Mouse (Mus musculus): ENCODE results near the gene Armc7. TPM values are rescaled to one million over a fixed set of nuclear protein-coding genes. Genes with fewer than 3 reads are reported as not detected.
"Not testable (repeated sequence)": the region's sequence is repeated elsewhere in the genome, so short reads cannot be mapped to it uniquely, and the experiment has no call there.

The Armc7 gene
- total RNA-seq, 2 experiments from 2014 or later, result 10.4 to 10.9 TPM

DNA sequence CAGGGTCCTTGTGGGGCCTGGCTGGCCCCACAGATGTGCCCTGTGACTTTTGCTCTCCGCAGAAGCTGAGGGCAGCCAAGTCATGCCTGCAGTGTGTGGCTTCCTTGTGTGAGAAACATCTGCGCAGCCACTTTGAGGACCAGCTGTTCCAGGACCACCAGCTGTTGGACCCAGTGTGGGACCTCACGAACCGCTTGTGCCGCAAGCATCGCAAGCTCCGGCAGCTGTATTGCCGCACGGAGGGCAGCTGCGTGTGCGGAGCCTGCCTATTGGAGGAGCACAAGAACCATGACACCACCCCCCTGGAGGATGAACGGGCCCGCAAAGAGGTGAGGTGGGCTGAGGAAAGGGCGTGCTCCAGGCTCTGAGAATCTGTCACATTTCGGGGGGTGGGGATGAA, 34.0 kb upstream of the Armc7 start:
- no peak overlapping the region for H3K27ac ChIP-seq
- no peak for TF ChIP-seq CTCF (conservative IDR thresholded peaks at IDR 0.05)
- H3K4me3 ChIP-seq, result no peak overlapping the region
- DNase-seq (ENCODE audit: low spot score in 2 of 2), result no peak

DNA sequence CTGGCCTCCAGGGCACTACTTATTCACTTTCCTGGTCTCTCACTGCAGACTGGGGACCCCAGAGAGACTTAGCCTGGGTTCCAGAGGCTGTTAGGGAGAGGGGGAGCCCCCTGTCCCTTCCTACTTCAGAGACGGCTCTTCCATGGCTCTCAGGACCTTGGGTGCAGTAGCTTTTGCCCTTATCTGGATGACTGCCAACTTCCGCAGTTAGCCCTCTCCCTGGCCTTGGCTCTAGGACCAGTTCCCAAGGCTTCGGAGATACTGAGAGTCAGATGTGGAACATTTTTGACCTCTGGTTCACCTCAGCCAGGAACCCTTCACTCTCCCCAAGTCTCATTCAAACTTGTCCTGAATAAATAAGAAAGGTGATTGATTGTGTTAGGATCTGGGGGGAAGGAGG, 28.6 kb upstream of the Armc7 start:
- no peak for DNase-seq (ENCODE audit: low spot score in 2 of 2)
- TF ChIP-seq CTCF (conservative IDR thresholded peaks at IDR 0.05), result no peak
- H3K27ac ChIP-seq, result no peak overlapping the region
- no peak overlapping the region for H3K4me3 ChIP-seq

DNA sequence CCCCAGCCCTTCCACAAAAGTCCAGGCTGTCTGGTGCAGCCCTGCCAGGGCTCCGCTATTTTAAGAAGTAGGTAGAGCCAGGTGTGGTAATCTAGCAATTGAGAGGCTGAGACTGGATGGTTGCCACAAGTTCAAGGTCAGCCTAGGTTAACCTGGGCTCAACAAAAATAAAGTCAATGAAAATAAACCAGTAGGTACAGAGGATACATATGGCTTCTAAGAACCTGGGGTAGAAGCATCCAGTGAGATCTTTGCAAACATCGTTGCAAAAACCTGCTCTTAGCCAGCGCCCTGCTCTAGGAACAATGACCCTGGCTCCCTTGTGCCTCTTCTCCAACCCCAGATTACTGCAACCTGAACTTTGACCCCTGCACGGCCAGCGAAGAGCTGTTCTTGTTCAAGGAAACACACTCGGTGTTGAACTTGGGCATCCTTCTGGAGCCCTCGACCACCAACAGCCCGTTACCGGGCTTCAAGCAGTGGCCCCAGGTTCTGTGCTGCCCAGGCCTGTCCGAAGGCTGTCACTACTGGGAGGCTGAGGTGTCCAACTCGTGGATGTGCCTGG, 28.1 kb upstream of the Armc7 start:
- Histone ChIP-seq H3K4me3 (no peak overlapping the region), H3K27ac (no peak overlapping the region)
- no peak for TF ChIP-seq CTCF (conservative IDR thresholded peaks at IDR 0.05)
- DNase-seq (ENCODE audit: low spot score in 2 of 2), result no peak

DNA sequence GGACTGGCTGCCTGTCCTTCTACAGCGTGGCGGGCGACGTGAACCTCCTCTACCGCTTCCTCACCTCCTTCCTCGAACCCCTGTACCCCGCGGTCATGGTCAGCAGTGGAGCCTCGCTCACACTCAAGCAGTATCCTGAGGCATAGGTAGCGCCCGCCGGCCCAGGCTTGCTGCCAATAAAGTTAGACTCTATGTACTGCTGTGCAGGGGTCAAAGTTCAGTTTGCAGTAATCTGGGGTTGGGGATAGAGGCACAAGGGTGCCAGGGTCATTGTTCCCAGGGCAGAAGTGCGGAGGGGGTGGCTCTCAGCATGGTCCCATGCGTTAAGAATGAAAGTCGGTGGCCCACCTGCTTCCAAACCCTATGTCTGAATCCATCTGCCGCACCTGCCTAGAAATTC, 27.4 kb upstream of the Armc7 start:
- Histone ChIP-seq H3K27ac (no peak overlapping the region), H3K4me3 (no peak overlapping the region)
- no peak for DNase-seq (ENCODE audit: low spot score in 2 of 2)
- TF ChIP-seq CTCF (conservative IDR thresholded peaks at IDR 0.05), result no peak

DNA sequence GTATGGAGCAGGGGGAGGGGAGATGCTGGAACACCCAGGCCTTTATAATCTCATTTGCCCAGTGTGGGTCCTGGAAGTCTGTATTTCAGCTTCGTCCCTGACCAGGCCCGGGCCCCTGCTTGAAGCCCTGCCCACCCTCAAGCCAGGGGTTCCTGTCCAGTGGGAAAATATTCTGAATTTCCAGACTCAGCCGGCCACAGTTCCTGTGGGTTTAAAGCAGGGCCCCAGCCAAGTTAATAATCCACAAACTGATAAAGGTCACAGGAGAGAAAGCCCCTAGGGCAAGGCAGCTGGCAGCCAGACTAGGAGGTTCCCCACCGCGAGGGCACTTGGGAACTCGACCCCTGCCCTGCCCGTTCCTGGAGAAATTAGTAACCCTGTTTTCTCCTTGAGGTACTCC, 26.5 kb upstream of the Armc7 start:
- DNase-seq (ENCODE audit: low spot score in 2 of 2), result no peak
- no peak for TF ChIP-seq CTCF (conservative IDR thresholded peaks at IDR 0.05)
- Histone ChIP-seq H3K27ac (no peak overlapping the region), H3K4me3 (no peak overlapping the region)

DNA sequence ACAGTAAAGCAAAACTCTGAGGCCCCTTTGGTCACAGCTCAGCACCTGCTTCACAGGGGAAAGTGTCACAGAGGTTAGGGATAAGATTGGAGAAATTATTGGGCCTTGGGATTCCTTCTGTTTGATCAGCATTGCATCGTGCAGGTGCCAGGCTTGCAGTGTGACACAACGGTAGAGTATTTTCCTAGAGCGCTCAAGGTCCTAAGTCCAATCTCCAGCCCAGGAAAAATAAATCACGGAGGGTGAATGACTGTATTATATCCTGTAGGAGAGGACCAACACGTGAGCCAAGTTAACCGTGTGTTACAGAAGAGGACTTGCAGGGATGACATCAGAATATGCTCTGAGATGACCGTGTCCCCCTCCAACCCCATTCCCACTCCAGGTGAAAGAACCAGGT, 25.3 kb upstream of the Armc7 start:
- no peak overlapping the region for H3K4me3 ChIP-seq
- TF ChIP-seq CTCF (conservative IDR thresholded peaks at IDR 0.05), result no peak
- H3K27ac ChIP-seq, result no peak overlapping the region
- no peak for DNase-seq (ENCODE audit: low spot score in 2 of 2)

DNA sequence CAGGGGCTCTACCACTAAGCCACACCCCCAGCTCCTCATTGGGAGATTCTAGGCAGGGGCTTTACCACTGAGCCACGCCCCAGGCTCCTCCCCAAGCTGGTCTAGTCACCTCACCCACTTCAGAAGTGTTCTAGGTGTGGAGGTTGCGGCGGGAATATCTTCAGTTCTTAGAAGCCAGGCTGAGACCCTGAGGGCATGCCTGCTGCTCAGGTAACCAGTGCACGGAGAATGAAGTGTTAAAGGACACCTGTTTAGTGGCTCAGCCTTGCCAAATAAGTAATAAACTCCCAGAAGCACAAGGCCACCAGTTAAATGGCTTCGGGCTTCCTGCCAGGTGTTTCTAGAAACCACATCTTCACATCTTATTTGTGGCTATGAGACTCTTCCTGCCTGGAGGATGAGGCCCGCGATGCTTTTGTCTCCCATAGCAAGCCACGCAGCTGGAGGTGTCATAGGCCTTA, 23.7 kb upstream of the Armc7 start:
- H3K27ac ChIP-seq, result no peak overlapping the region
- DNase-seq (ENCODE audit: low spot score in 2 of 2), result no peak
- no peak for TF ChIP-seq CTCF (conservative IDR thresholded peaks at IDR 0.05)
- no peak overlapping the region for H3K4me3 ChIP-seq

DNA sequence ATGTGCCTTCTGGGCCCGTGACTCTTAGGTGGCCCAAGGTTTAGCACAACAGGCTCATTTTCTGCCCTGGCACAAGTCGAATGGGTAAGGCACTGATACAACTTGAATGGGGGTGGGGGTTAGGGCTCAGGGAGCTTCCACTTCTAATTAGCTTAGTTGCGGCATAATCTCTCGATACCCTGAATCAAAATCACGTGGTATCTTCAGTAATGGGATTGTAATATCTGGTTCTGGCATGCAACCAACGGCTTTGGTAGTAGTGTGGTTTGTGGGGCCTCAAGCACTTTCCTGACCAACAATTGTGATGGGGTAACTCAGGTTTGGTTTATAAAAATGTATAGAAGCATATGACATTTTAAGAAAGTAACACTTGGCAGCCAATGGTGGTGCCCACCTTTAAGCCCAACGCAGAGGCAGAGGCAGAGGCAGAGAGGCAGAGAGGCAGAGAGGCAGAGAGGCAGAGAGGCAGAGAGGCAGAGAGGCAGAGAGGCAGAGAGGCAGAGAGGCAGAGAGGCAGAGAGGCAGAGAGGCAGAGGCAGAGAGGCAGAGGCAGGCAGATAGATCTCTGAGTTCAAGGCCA, 23.1 kb upstream of the Armc7 start:
- Histone ChIP-seq H3K27ac (no peak overlapping the region), H3K4me3 (no peak overlapping the region)
- TF ChIP-seq CTCF (conservative IDR thresholded peaks at IDR 0.05), result no peak
- no peak for DNase-seq (ENCODE audit: low spot score in 2 of 2)

DNA sequence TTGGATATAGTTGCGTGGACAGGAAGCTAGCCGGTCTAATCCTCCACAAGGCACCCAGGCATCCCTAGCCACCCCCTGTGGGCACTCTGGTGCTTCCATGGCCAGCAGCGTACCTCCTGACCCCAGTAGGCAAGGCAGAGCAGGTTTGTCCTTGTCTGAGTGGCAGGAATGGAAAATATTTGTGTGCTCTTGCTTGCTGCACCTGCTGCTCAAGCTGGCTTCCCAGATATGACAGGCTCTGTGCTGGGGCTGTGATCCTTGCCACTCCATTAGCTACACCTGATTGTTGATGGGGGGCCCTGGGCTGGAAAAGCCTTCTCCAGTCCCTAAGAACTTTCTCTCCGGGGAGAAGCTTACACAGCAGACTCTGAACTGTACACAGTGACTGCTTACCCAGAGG, 22.2 kb upstream of the Armc7 start:
- DNase-seq (ENCODE audit: low spot score in 2 of 2), result no peak
- no peak overlapping the region for H3K27ac ChIP-seq
- no peak overlapping the region for H3K4me3 ChIP-seq
- TF ChIP-seq CTCF (conservative IDR thresholded peaks at IDR 0.05), result no peak

DNA sequence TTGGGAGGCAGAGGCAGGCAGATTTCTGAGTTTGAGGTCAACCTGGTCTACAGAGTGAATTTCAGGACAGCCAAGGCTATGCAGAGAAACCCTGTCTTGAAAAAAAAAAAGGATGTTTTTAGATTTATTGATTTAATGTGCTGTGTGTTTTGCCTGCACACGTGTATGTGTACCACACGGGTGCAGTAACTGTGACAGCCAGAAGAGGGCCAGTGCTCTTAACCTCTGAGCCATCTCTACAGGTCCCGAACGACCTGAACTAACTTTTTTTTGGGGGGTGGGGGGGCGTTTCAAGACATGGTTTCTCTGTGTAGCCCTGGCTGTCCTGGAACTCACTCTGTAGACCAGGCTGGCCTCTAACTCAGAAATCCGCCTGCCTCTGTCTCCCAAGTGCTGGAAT, 20.6 kb upstream of the Armc7 start:
- H3K27ac ChIP-seq; H3K4me3 ChIP-seq; DNase-seq (ENCODE audit: low spot score in 2 of 2): not testable (repeated sequence)
- TF ChIP-seq CTCF (conservative IDR thresholded peaks at IDR 0.05), result peak; percentile 31

DNA sequence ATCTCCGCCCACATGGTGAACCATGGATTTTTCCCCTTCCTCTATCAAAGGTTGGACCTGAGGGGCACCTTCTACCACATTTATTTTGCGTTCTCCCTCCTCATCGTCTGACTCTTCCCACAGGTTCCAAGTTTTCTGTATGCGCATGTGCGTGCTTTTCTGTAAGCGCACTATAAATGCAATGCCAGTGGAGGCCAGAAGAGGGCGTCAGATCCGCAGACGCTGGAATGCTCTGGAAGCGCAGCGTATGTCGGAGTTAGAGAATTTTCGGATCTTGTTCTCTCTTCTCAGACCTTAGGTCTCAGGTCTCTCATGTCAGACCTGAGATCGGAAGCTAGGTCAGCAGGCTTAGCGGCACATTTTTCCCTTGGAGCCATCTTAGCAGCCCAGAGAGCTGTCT, 19.8 kb upstream of the Armc7 start:
- H3K27ac ChIP-seq, result no peak overlapping the region
- DNase-seq (ENCODE audit: low spot score in 2 of 2), result no peak
- no peak overlapping the region for H3K4me3 ChIP-seq
- TF ChIP-seq CTCF (conservative IDR thresholded peaks at IDR 0.05), result peak; percentile 38

DNA sequence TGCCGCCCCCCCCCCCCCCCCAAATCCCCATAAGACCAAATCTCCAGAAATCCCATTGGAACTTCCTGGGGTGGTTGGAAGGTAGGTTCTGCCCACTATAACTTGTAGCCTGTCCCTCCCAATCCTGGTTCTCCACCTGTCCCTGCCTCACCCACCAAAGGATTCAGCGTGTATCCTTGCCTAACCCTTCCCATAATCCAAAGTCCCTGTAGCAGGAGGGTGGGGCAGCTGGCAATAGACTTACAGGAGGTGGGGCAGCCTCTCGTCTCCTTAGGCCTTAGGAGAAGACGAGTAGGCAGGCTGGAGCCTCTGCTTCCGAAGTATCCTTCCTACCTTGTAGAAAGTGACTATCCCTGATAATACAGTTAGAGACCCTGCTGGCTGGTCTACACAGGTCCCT, 19.3 kb upstream of the Armc7 start:
- no peak for TF ChIP-seq CTCF (conservative IDR thresholded peaks at IDR 0.05)
- DNase-seq (ENCODE audit: low spot score in 2 of 2), result no peak
- Histone ChIP-seq H3K4me3 (no peak overlapping the region), H3K27ac (no peak overlapping the region)

DNA sequence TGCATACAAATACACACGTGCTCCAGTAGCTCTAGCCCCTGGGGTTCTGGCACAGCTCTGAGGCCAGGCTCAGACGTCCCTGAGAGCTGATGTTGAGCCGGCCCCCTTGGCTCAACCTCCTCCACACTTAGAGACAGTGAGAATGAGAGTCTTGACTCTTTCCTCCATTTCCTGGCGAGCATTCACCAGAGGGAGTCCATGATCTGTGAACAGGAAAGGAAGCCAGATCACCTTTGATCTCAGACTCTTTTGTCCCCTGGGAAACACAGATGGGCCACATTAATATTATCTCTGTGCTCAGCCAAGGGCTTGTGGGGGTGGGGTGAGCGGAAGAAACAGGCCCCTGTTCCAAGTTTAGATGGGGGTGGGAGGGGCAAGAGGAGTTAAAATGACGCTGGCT, 18.1 kb upstream of the Armc7 start:
- TF ChIP-seq CTCF (conservative IDR thresholded peaks at IDR 0.05), result no peak
- no peak for DNase-seq (ENCODE audit: low spot score in 2 of 2)
- H3K27ac ChIP-seq, result no peak overlapping the region
- H3K4me3 ChIP-seq, result no peak overlapping the region

DNA sequence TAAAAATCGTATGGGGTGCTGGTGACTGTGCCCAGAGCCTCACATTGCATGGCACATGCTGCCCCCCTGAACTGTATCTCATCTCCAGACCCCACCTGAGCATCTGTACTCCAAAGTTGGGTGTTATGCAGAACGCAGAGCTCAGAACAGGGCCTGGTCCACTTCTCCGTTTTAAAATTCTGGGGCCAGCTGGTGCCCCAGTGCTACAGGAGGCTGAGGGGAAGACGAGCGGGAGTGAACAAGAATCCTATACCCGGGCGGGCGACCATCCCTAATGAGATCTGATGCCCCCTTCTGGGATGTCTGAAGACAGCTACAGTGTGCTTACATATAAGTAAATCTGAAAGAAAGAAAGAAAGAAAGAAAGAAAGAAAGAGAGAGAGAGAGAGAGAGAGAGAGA, 14.5 kb upstream of the Armc7 start:
- no peak overlapping the region for H3K27ac ChIP-seq
- H3K4me3 ChIP-seq, result no peak overlapping the region
- TF ChIP-seq CTCF (conservative IDR thresholded peaks at IDR 0.05), result peak; percentile 41
- DNase-seq (ENCODE audit: low spot score in 2 of 2), result no peak
